Mouse (Mus musculus) cerebellum, adult 9-11 months (tissue): ENCODE results near the gene Fzr1.

Experiments used
- DNase-seq: peaks from one replicate; pipeline ENCODE4 v3.0.0; 2022

Fzr1 gene

DNA sequence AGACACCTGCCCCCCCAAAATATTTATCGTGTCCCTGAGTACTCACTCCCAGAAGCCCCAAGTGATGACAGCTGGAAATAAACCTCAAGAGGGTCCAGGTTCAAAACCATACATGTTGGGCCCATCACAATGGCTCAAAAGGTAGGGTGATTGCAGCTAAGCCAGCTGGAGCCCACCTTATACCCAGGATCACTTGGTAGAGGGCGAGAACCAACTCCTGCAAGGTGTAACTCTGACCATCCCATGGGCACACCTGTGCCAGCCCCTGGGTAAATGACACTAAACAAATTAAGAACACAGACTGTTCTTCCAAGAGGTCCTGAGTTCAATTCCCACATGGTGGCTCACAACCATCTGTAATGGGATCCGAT lies 852 bp upstream of the Fzr1 start:
- DNase-seq: peak; percentile 68

DNA sequence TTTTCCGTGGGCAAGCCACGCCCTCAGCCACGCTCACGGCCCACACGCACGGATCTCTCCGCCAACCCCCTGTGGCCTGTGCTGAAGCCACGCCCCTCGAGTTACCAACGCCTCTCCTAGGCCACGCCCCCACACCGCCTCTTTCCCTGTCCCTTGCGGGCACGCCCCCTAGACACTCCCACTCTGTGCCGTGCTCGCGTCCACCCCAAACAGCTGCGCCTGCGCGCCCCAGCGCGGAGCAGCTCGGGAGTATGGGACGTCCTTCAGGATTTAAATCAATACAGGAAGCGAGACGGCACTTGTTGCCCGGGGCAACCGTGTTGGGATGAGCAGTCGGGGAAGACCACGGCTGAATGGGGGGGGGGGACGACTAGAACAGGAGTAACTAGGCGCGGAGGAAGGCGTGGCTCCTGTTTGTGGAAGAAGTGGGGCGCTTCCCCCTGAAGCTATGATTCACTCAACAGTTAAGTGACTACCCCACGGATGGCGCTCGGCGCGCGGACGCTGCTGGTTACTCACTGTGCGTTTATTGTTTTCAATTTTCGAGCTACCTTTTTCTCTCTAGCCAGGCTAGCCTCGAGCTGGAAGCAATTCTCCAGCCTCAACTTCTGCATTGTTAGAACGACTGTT lies 352 bp upstream of the Fzr1 start:
- peak; percentile 100 for DNase-seq

DNA sequence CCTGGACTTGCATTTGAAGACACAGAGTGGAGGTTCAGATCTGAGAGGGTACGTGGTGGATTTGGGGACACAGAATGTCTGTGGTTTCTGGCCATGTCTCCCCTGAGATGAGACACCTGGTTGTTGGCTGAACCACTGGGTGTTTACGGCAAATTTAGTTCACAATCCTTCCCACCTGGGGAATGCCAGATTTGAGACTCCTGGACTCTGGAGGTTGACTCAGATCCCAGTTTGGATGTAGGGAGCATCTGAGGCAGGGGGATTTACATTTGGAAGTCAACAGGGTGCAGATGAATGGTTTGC lies 1.0 kb downstream of the Fzr1 start:
- peak; percentile 53 for DNase-seq

DNA sequence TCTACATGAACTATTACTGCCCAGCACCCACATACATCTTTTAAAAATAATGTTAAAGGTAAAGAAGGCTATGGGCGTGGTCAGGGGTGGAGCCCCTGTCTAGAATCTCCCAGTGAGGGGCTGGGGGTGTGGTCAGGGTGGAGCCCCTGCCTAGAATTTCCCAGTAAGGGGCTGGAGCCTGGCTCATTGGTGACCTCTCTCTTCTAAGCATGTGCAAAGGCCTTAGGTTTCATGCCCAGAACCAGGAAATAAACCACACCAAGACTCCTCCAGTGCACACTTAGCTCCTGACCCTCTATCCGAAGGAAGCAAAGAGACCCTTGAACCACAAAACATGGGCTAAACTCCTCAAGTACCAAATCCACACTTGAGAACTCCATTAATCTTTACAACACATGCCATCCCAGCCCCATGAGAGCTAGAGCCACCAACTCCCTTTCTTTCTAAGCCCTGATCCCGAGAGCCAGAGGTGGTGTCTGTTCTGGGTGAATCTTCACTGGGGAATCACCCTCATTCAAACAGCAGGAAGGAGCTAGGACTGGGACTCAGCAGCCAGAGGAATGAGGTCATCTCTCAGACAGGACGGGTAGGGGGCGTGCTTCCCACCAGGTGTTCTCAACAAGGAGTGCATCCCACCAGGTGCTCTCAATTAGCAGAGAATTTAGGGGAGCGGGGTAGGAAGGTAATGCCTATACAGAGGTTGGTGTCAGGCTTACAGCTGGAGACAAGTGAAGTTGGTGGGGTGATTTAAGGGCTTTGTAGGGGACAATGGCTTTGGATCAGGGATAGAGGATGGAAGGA lies 1.6 kb downstream of the Fzr1 start:
- peak; percentile 65 for DNase-seq

DNA sequence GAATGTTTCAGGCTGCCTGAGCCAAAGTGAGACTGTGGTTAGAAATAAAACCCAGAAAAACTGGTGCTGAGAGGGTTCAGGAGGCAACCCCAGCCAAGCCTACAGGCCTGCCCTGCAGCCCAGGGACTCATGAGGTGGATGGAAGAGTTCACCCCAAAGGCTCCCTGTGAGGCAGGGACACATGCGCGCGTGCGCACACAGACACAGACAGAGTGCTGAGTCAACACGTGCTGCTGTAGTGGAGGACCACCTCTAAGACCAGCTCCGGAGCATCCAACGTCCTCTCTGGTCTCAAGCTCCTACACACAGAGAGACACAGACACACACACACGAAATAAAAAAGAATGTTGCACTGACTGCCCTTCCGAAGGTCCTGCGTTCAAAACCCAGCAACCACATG lies 3.0 kb downstream of the Fzr1 start:
- DNase-seq: no peak

GRCm38 (mm10) chr10:81367207-81367495 lies 11.2 kb downstream of the Fzr1 start:
- DNase-seq: no peak

GRCm38 (mm10) chr10:81366477-81367206 lies 11.7 kb downstream of the Fzr1 start:
- DNase-seq: no peak

DNA sequence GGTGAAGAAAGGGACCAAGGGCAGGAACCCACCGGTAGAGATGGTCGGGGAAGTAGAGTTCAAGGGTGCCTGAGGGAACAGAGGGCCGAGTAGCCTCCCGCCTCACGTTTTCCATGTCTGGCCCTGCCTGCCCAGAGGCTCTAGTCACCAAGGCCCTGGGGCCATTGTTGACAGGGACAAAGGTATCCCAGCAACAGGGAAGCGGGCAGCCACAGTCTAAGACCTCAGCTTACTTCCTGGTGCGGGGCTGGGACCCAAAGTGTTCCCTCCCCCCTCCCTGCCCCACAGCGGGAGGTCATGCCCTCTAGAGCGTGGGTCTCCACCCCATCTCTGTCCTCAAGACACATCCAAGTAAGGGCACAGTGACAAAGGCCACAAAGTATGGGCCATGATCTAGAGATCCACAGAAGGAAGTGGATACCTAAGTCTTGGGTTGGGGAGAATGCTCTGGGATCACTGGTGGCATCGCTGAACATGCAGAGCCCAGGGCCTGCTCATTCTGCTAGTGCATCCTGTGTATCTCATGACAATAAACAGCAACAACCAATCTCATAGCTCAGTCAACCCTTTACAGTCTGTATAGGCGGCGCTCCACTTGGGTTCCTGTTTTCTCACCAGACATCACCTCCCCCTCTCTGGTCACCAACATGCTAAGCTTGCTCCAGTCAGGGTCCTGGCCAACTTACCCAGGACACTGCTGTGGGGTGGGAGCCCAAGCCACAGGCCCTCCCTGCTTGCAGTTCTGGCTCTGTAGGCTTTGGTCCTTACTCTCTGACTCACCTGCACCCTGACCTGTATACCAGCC lies 12.4 kb downstream of the Fzr1 start, which contains the start of gene 4930404N11Rik:
4930404N11Rik (minus strand) TSS at position 145 of the 805 bp plus-strand sequence.
- DNase-seq: no peak

- DNase-seq: no peak
Measured at GRCm38 (mm10) chr10:81365073-81365472, 13.2 kb downstream of the Fzr1 start.

GRCm38 (mm10) chr10:81364666-81365065 lies 13.7 kb downstream of the Fzr1 start:
- no peak for DNase-seq

- no peak for DNase-seq
Measured at GRCm38 (mm10) chr10:81363436-81364346, 14.6 kb downstream of the Fzr1 start.

- DNase-seq: no peak
Measured at GRCm38 (mm10) chr10:81362336-81362949, 15.9 kb downstream of the Fzr1 start.

GRCm38 (mm10) chr10:81360721-81361120 lies 17.6 kb downstream of the Fzr1 start:
- no peak for DNase-seq

- DNase-seq: no peak
Measured at GRCm38 (mm10) chr10:81358841-81359240, 19.5 kb downstream of the Fzr1 start.

DNA sequence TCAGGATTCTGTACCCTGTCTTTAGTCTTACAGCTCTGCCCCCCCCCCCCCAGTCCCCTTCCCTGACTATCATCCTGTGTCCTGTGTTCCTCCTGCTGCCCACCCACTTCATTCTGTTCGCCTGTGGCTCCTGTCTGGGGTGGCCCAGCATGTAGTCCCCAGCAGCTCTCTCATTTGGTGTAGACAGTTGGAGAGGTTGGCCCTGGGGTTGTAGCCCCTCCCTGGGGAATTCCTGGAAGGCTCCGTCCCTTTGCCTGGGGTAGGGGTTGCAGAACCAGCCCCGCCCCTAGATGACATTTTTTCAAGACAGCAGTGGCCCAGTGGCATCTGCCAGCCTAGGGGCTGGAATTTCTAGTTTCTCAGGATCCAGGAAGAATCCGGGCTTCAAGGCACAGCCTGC lies 20.1 kb downstream of the Fzr1 start:
- no peak for DNase-seq

DNA sequence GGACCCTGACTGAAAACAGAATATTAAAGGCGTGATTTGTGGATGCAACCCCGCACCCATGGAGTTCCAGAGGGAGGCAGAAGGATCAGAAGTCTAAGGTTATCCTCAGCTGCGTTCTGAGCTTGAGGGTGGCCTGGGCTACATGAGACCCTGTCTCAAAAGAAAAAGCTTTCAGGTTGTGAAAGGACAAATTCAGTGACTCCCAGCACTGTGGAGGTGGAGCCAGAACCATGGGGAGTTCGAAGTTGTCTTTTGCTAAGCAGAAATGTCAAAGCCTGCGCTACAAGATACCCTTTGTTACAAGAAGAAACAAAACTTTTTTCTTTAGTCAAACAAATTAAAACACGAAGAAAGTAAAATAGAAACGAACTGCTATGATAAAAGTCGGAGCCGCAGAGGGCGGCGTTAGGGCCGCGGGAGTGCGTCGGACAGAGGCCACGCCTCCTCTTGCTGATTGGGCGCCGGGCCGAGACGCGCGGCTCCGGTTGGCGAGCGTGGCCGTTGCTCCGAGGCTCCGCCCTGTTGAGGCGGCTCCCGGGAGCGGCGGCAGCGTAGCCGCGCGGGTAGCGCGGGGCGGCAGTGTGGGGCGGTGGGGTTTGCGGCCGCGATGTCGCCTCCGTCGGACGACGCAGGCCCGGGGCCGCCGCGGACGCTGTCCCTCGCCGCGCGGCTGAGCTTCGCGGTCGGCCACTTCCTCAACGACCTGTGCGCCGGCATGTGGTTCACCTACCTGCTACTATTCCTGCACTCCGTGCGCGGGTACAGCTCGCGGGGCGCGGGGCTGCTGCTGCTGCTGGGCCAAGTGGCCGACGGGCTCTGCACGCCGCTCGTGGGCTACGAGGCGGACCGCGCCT lies 21.1 kb downstream of the Fzr1 start, which contains the start of gene Mfsd12:
Mfsd12 (plus strand) TSS at position 501 of the 854 bp plus-strand sequence.
- peak; percentile 90 for DNase-seq

- no peak for DNase-seq
Measured at GRCm38 (mm10) chr10:81356352-81356990, 21.8 kb downstream of the Fzr1 start.

DNA sequence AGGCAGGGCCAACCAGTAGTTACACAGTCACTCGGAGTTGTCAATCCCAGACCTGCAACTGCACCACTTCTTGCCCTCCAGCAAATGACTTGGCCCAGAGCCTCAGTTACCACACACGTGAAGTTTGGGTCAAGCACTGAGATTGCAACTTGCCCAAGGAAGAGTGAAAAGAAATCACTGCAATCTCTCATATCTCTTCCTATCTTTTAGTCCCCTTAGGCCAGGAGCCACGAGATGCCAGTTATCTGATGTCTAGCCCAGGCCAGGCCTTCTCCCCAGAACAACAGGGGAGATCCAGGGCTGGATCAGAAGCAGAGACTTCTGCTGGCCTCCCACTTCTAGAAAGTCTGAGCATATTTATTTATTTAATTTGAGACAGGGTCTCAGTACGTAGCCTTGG lies 22.8 kb downstream of the Fzr1 start:
- no peak for DNase-seq

DNA sequence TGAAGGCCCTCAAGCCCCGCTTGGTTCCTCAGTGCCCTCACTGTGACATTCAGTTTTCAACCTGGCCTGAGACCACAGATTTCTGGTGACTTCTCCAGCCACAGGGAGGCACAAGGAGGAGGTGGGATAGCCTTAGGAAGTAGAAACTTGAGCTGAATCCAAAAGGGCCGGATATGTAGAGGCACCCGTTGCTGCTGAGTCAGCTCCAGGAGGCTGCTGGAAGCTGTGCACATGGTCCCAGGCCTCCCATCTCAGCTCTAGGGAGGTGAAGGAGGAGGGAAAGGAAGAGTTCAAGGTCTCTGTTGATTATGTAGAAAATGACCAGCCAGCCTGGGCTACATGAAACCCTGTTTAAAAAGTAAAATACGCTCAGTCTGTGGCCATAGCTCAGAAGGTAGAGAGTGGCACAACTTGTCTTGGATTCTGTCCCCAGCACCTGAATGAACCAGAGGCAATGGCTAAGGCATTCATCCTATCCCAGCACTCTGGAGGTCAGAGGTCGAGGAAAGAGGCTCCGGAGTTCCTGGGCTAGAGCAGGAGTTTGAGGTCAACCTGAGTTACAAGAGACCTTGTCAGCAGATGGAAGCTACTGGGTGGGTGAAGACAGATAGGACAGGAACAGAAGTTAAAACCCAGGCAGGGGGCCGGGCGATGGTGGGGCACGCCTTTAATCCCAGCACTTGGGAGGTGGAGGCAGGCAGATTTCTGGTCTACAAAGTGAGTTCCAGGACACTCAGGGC lies 23.4 kb downstream of the Fzr1 start:
- peak; percentile 38 for DNase-seq
